8 mouse cellular contexts compared by ENCODE assay signal in the genomic region with DNA sequence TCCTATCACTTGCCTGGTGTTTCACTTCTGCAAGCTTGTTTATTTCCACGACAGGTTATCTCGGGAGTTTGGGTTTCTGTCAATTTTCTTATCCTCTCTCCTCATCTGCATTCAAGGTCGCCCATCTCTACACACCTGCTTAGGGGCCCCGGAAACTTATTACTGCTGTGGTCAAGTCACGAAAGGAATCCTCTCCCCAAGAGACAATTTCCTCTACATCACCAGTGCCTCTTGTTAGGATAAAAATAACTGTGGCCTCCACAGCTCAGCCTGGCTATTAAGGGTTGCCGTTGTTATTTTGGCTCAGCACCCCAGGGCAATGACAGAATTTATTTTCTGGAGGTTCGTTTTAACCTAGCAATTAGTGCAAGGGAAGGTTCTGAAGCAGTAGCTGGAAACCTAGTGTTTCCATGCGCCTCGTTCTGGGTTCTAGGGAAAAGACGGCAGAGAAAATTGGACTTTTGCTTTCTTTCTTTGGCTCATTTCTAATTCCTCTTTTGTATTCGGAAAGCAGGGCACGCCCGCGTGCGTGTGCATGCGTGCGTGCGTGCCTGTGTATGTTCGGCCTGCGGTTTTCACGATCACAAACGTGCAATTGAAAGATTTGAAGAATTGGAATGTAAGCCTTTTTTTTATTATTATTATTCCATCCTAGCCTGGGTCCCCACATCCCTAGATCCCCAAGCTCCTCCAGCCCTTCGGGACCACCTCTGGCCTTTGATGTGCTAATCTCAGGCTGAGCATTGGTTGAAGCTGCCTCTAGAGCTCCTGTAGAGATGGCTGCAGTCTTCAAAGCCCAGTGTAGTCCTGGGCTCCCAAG.
DNase-seq lines count a peak whose midpoint lies in the region; ATAC-seq and TF ChIP-seq lines count a peak whose summit lies in the region.

No protein-coding gene starts in this region.

- H3K27ac ChIP-seq in kidney, embryonic 14.5 days (ENCODE audit: low read depth, low read length), result no peak overlapping the region
- H3K27ac ChIP-seq in kidney, embryonic 16.5 days (ENCODE audit: low read length), result no peak overlapping the region
- H3K27ac ChIP-seq in forebrain, postnatal 0 days (ENCODE audit: low read depth, low read length), result no peak overlapping the region
- H3K27ac ChIP-seq in limb, embryonic 14.5 days (replicated peaks; ENCODE audit: low read depth, low read length), result no peak overlapping the region
- H3K27ac ChIP-seq in neural tube, embryonic 12.5 days, result no peak overlapping the region

- WGBS in kidney, embryonic 14.5 days, result 37% methylated on average over 23 of the region's 23 CpGs
- 56% methylated on average over 23 of the region's 23 CpGs for WGBS in kidney, embryonic 16.5 days
- WGBS in forebrain, postnatal 0 days, result 17% methylated on average over 23 of the region's 23 CpGs
- 16% methylated on average over 23 of the region's 23 CpGs for WGBS in limb, embryonic 14.5 days
- 21% methylated on average over 23 of the region's 23 CpGs for WGBS in neural tube, embryonic 12.5 days

- no peak for TF ChIP-seq POLR2A in limb, embryonic 14.5 days (IDR thresholded peaks at IDR 0.05; ENCODE audit: borderline replicate concordance, extremely low read depth, insufficient read depth, insufficient read length)

- peak; percentile 31 for DNase-seq in forebrain, postnatal 0 days
- DNase-seq in limb, embryonic 14.5 days (ENCODE audit: low spot score), result no peak
- DNase-seq in retina, postnatal 1 day, result no peak
- DNase-seq in cerebellum, postnatal 10 days, result no peak
- DNase-seq in gastrocnemius, adult 18-20 months (ENCODE audit: low spot score), result no peak

- no peak overlapping the region for H3K9ac ChIP-seq in kidney, embryonic 14.5 days (ENCODE audit: low read depth, low read length)
- H3K9ac ChIP-seq in kidney, embryonic 16.5 days (replicated peaks; ENCODE audit: low read length), result no peak overlapping the region
- H3K9ac ChIP-seq in forebrain, postnatal 0 days, result peak overlapping the region; percentile 19; the same call in 1 of the 2 replicates
- peak overlapping the region; percentile 12; the same call in 1 of the 2 replicates for H3K9ac ChIP-seq in limb, embryonic 14.5 days (ENCODE audit: low read depth, low read length, severe bottlenecking)
- H3K9ac ChIP-seq in neural tube, embryonic 12.5 days, result no peak overlapping the region

- H3K4me3 ChIP-seq in kidney, embryonic 14.5 days (ENCODE audit: low read length), result no peak overlapping the region
- no peak overlapping the region for H3K4me3 ChIP-seq in kidney, embryonic 16.5 days (ENCODE audit: low read length)
- H3K4me3 ChIP-seq in forebrain, postnatal 0 days (ENCODE audit: low read depth, low read length), result 0 out of 2 replicates have a peak overlapping the region, but pooled peaks have one; percentile 7
- no peak overlapping the region for H3K4me3 ChIP-seq in limb, embryonic 14.5 days (replicated peaks; ENCODE audit: low read length)
- H3K4me3 ChIP-seq in neural tube, embryonic 12.5 days, result 0 out of 2 replicates have a peak overlapping the region, but pooled peaks have one; percentile 3

- no peak for ATAC-seq in kidney, embryonic 14.5 days (ENCODE audit: low FRiP score, low TSS enrichment)
- ATAC-seq in kidney, embryonic 16.5 days (ENCODE audit: low FRiP score, low TSS enrichment), result no peak
- ATAC-seq in forebrain, postnatal 0 days, result no peak
- ATAC-seq in limb, embryonic 14.5 days (ENCODE audit: low FRiP score, low read depth), result no peak
- ATAC-seq in neural tube, embryonic 12.5 days (ENCODE audit: low FRiP score, low read depth), result no peak

- peaks cover 4% of the 10 kb centered on the region for H3K9me3 ChIP-seq in kidney, embryonic 14.5 days (ENCODE audit: control insufficient read depth, low read length)
- H3K9me3 ChIP-seq in kidney, embryonic 16.5 days (ENCODE audit: low read length), result peaks cover 6% of the 10 kb centered on the region
- no peaks in the 10 kb centered on the region for H3K9me3 ChIP-seq in forebrain, postnatal 0 days (ENCODE audit: low read length)
- H3K9me3 ChIP-seq in limb, embryonic 14.5 days (ENCODE audit: control insufficient read depth, low read length), result peaks cover 8% of the 10 kb centered on the region; the same call in 1 of the 2 replicates
- 0 out of 2 replicates have a peak, but pooled peaks cover 5% of the 10 kb centered on the region for H3K9me3 ChIP-seq in neural tube, embryonic 12.5 days

- H3K36me3 ChIP-seq in kidney, embryonic 14.5 days (ENCODE audit: control insufficient read depth, insufficient read depth, low read length), result no peaks in the 10 kb centered on the region
- H3K36me3 ChIP-seq in kidney, embryonic 16.5 days (ENCODE audit: insufficient read depth, low read length), result no peaks in the 10 kb centered on the region
- H3K36me3 ChIP-seq in forebrain, postnatal 0 days (ENCODE audit: insufficient read depth), result no peaks in the 10 kb centered on the region
- H3K36me3 ChIP-seq in limb, embryonic 14.5 days (ENCODE audit: control insufficient read depth, insufficient read depth, low read length), result no peaks in the 10 kb centered on the region
- H3K36me3 ChIP-seq in neural tube, embryonic 12.5 days, result no peaks in the 10 kb centered on the region

- no peak for TF ChIP-seq CTCF in forebrain, postnatal 0 days (IDR thresholded peaks at IDR 0.05; ENCODE audit: low read depth)

- H3K27me3 ChIP-seq in kidney, embryonic 14.5 days (ENCODE audit: control insufficient read depth, insufficient read depth, low read length), result no peaks in the 10 kb centered on the region
- H3K27me3 ChIP-seq in kidney, embryonic 16.5 days (ENCODE audit: insufficient read depth, low read length), result no peaks in the 10 kb centered on the region
- no peaks in the 10 kb centered on the region for H3K27me3 ChIP-seq in forebrain, postnatal 0 days (ENCODE audit: insufficient read depth, low read length)
- no peaks in the 10 kb centered on the region for H3K27me3 ChIP-seq in limb, embryonic 14.5 days (ENCODE audit: control insufficient read depth, insufficient read depth, low read length)
- H3K27me3 ChIP-seq in neural tube, embryonic 12.5 days (replicated peaks), result no peaks in the 10 kb centered on the region

- H3K4me1 ChIP-seq in kidney, embryonic 14.5 days (ENCODE audit: control insufficient read depth, insufficient read depth, low read length), result peaks cover 10% of the 10 kb centered on the region
- H3K4me1 ChIP-seq in kidney, embryonic 16.5 days (ENCODE audit: insufficient read depth, low read length), result peaks cover 30% of the 10 kb centered on the region
- peaks cover 5% of the 10 kb centered on the region; the same call in 1 of the 2 replicates for H3K4me1 ChIP-seq in forebrain, postnatal 0 days (ENCODE audit: insufficient read depth)
- H3K4me1 ChIP-seq in limb, embryonic 14.5 days (ENCODE audit: control insufficient read depth, insufficient read depth, low read length), result peaks cover 28% of the 10 kb centered on the region
- H3K4me1 ChIP-seq in neural tube, embryonic 12.5 days, result peaks cover 13% of the 10 kb centered on the region

- H3K4me2 ChIP-seq in kidney, embryonic 14.5 days (replicated peaks; ENCODE audit: low read depth, low read length), result 0 out of 2 replicates have a peak overlapping the region, but pooled peaks have one; percentile 5
- no peak overlapping the region for H3K4me2 ChIP-seq in kidney, embryonic 16.5 days (replicated peaks; ENCODE audit: low read depth, low read length)
- peak overlapping the region; percentile 37 for H3K4me2 ChIP-seq in forebrain, postnatal 0 days (ENCODE audit: low read depth)
- peak overlapping the region; percentile 18; the same call in 1 of the 2 replicates for H3K4me2 ChIP-seq in limb, embryonic 14.5 days (replicated peaks; ENCODE audit: low read depth, low read length, severe bottlenecking)
- H3K4me2 ChIP-seq in neural tube, embryonic 12.5 days (replicated peaks), result peak overlapping the region; percentile 44

Comparison
In these comparisons a context has a peak if more than half of its experiments do, and no peak if none do; other contexts are left out.
1. H3K4me3 ChIP-seq: peak in forebrain, postnatal 0 days (single experiment) and neural tube, embryonic 12.5 days (single experiment); none in kidney, embryonic 14.5 days (single experiment), kidney, embryonic 16.5 days (single experiment) and limb, embryonic 14.5 days (single experiment).
2. H3K9ac ChIP-seq: peak in forebrain, postnatal 0 days (single experiment) and limb, embryonic 14.5 days (single experiment); none in kidney, embryonic 14.5 days (single experiment), kidney, embryonic 16.5 days (single experiment) and neural tube, embryonic 12.5 days (single experiment).